Mouse (Mus musculus): ENCODE results near the gene Cel. TPM values are rescaled to one million over a fixed set of nuclear protein-coding genes. Genes with fewer than 3 reads are reported as not detected.

Cel gene
- polyA plus RNA-seq, 1 experiment: 1,688 TPM

- no peak for TF ChIP-seq POLR2A (IDR thresholded peaks at IDR 0.05; ENCODE audit: low read depth, low read length)
- TF ChIP-seq CTCF (IDR thresholded peaks at IDR 0.05; ENCODE audit: extremely low read depth, insufficient read depth, insufficient read length, insufficient replicate concordance): no peak
- no peaks in the 10 kb centered on the region for H3K27me3 ChIP-seq (ENCODE audit: control insufficient read depth, insufficient read depth, low read length)
- H3K27ac ChIP-seq (ENCODE audit: insufficient read depth, low read length): no peak overlapping the region
- H3K4me1 ChIP-seq (ENCODE audit: control insufficient read depth, insufficient read depth, insufficient read length): no peaks in the 10 kb centered on the region; the same call in 1 of the 2 replicates
- H3K4me3 ChIP-seq (ENCODE audit: extremely low read depth, insufficient read depth, insufficient read length): no peak overlapping the region
- DNase-seq (ENCODE audit: low read depth in 1 of 2, low spot score in 2 of 2): no peak
- WGBS: 87% methylated on average over 6 of the region's 6 CpGs
- H3K36me3 ChIP-seq (ENCODE audit: control insufficient read depth, insufficient read depth, low read length): peaks cover 43% of the 10 kb centered on the region
Observed at GRCm38 (mm10) chr2:28546560-28546959, 16.6 kb downstream of the Cel start.

GRCm38 (mm10) chr2:28545976-28546375 is 17.2 kb downstream of the Cel start:
- Histone ChIP-seq H3K4me3 (ENCODE audit: extremely low read depth, insufficient read depth, insufficient read length) (no peak overlapping the region), H3K4me1 (ENCODE audit: control insufficient read depth, insufficient read depth, insufficient read length) (no peaks in the 10 kb centered on the region; the same call in 1 of the 2 replicates), H3K27ac (ENCODE audit: insufficient read depth, low read length) (no peak overlapping the region), H3K27me3 (ENCODE audit: control insufficient read depth, insufficient read depth, low read length) (no peaks in the 10 kb centered on the region), H3K36me3 (ENCODE audit: control insufficient read depth, insufficient read depth, low read length) (peaks cover 42% of the 10 kb centered on the region)
- TF ChIP-seq POLR2A (IDR thresholded peaks at IDR 0.05; ENCODE audit: low read depth, low read length): no peak
- TF ChIP-seq CTCF (IDR thresholded peaks at IDR 0.05; ENCODE audit: extremely low read depth, insufficient read depth, insufficient read length, insufficient replicate concordance): no peak
- DNase-seq (ENCODE audit: low read depth in 1 of 2, low spot score in 2 of 2): no peak

- H3K4me1 ChIP-seq (ENCODE audit: control insufficient read depth, insufficient read depth, insufficient read length): peaks cover 19% of the 10 kb centered on the region
- no peaks in the 10 kb centered on the region for H3K27me3 ChIP-seq (ENCODE audit: control insufficient read depth, insufficient read depth, low read length)
Observed at GRCm38 (mm10) chr2:28543894-28544293, 19.3 kb downstream of the Cel start.

GRCm38 (mm10) chr2:28540587-28541227 is 22.5 kb downstream of the Cel start:
- Histone ChIP-seq H3K4me1 (ENCODE audit: control insufficient read depth, insufficient read depth, insufficient read length) (peaks cover 44% of the 10 kb centered on the region), H3K27me3 (ENCODE audit: control insufficient read depth, insufficient read depth, low read length) (no peaks in the 10 kb centered on the region), H3K4me3 (ENCODE audit: extremely low read depth, insufficient read depth, insufficient read length) (no peak overlapping the region), H3K36me3 (ENCODE audit: control insufficient read depth, insufficient read depth, low read length) (peaks cover 19% of the 10 kb centered on the region), H3K27ac (ENCODE audit: insufficient read depth, low read length) (peak overlapping the region; percentile 78)
- DNase-seq (ENCODE audit: low read depth in 1 of 2, low spot score in 2 of 2): no peak
- WGBS: 74% methylated on average over 8 of the region's 8 CpGs
- TF ChIP-seq POLR2A (IDR thresholded peaks at IDR 0.05; ENCODE audit: low read depth, low read length) (no peak), CTCF (IDR thresholded peaks at IDR 0.05; ENCODE audit: extremely low read depth, insufficient read depth, insufficient read length, insufficient replicate concordance) (no peak)

More at GRCm38 (mm10) chr2:28543894-28544293, 19.3 kb downstream of the Cel start:
- Histone ChIP-seq H3K36me3 (ENCODE audit: control insufficient read depth, insufficient read depth, low read length) (peaks cover 26% of the 10 kb centered on the region), H3K4me3 (ENCODE audit: extremely low read depth, insufficient read depth, insufficient read length) (no peak overlapping the region), H3K27ac (ENCODE audit: insufficient read depth, low read length) (no peak overlapping the region)
- TF ChIP-seq POLR2A (IDR thresholded peaks at IDR 0.05; ENCODE audit: low read depth, low read length) (no peak), CTCF (IDR thresholded peaks at IDR 0.05; ENCODE audit: extremely low read depth, insufficient read depth, insufficient read length, insufficient replicate concordance) (no peak)
- WGBS: 92% methylated on average over 8 of the region's 8 CpGs
- DNase-seq (ENCODE audit: low read depth in 1 of 2, low spot score in 2 of 2): no peak

- Histone ChIP-seq H3K36me3 (ENCODE audit: control insufficient read depth, insufficient read depth, low read length) (peaks cover 14% of the 10 kb centered on the region), H3K4me1 (ENCODE audit: control insufficient read depth, insufficient read depth, insufficient read length) (peaks cover 49% of the 10 kb centered on the region), H3K27ac (ENCODE audit: insufficient read depth, low read length) (peak overlapping the region; percentile 78), H3K4me3 (ENCODE audit: extremely low read depth, insufficient read depth, insufficient read length) (no peak overlapping the region), H3K27me3 (ENCODE audit: control insufficient read depth, insufficient read depth, low read length) (no peaks in the 10 kb centered on the region)
- WGBS: 14% methylated on average over 2 of the region's 2 CpGs
- DNase-seq (ENCODE audit: low read depth in 1 of 2, low spot score in 2 of 2): peak; percentile 75 to 81
- no peak; the same call in 1 of the 2 replicates for TF ChIP-seq POLR2A (IDR thresholded peaks at IDR 0.05; ENCODE audit: low read depth, low read length)
- no peak for TF ChIP-seq CTCF (IDR thresholded peaks at IDR 0.05; ENCODE audit: extremely low read depth, insufficient read depth, insufficient read length, insufficient replicate concordance)
Observed at GRCm38 (mm10) chr2:28539949-28540348, 23.3 kb downstream of the Cel start.

- peak overlapping the region; percentile 78 for H3K27ac ChIP-seq (ENCODE audit: insufficient read depth, low read length)
- DNase-seq (ENCODE audit: low read depth in 1 of 2, low spot score in 2 of 2): peak in 1 of 2 experiments; percentile 69
- H3K36me3 ChIP-seq (ENCODE audit: control insufficient read depth, insufficient read depth, low read length): peaks cover 12% of the 10 kb centered on the region
- peaks cover 50% of the 10 kb centered on the region for H3K4me1 ChIP-seq (ENCODE audit: control insufficient read depth, insufficient read depth, insufficient read length)
- 39% methylated on average over 7 of the region's 7 CpGs for WGBS
- TF ChIP-seq POLR2A (IDR thresholded peaks at IDR 0.05; ENCODE audit: low read depth, low read length) (no peak), CTCF (IDR thresholded peaks at IDR 0.05; ENCODE audit: extremely low read depth, insufficient read depth, insufficient read length, insufficient replicate concordance) (no peak)
- H3K27me3 ChIP-seq (ENCODE audit: control insufficient read depth, insufficient read depth, low read length): no peaks in the 10 kb centered on the region
- H3K4me3 ChIP-seq (ENCODE audit: extremely low read depth, insufficient read depth, insufficient read length): no peak overlapping the region
Observed at GRCm38 (mm10) chr2:28539206-28539605, 24.0 kb downstream of the Cel start.

GRCm38 (mm10) chr2:28538817-28539128 is 24.4 kb downstream of the Cel start:
- Histone ChIP-seq H3K27me3 (ENCODE audit: control insufficient read depth, insufficient read depth, low read length) (no peaks in the 10 kb centered on the region), H3K27ac (ENCODE audit: insufficient read depth, low read length) (peak overlapping the region; percentile 78), H3K36me3 (ENCODE audit: control insufficient read depth, insufficient read depth, low read length) (peaks cover 8% of the 10 kb centered on the region; the same call in 1 of the 2 replicates), H3K4me3 (ENCODE audit: extremely low read depth, insufficient read depth, insufficient read length) (no peak overlapping the region), H3K4me1 (ENCODE audit: control insufficient read depth, insufficient read depth, insufficient read length) (peaks cover 54% of the 10 kb centered on the region)
- DNase-seq (ENCODE audit: low read depth in 1 of 2, low spot score in 2 of 2): no peak
- TF ChIP-seq POLR2A (IDR thresholded peaks at IDR 0.05; ENCODE audit: low read depth, low read length): no peak
- no peak for TF ChIP-seq CTCF (IDR thresholded peaks at IDR 0.05; ENCODE audit: extremely low read depth, insufficient read depth, insufficient read length, insufficient replicate concordance)
- 67% methylated on average over 1 of the region's 1 CpGs for WGBS

All from spleen, adult 2 months (tissue).